Mouse (Mus musculus): Measurements from ENCODE around the gene Gfod1. TPM values are rescaled to one million over a fixed set of nuclear protein-coding genes. Genes with fewer than 3 reads are reported as not detected.

Gfod1 gene
- polyA plus RNA-seq, 1 experiment from 2014 or later: 0.53 TPM

DNA sequence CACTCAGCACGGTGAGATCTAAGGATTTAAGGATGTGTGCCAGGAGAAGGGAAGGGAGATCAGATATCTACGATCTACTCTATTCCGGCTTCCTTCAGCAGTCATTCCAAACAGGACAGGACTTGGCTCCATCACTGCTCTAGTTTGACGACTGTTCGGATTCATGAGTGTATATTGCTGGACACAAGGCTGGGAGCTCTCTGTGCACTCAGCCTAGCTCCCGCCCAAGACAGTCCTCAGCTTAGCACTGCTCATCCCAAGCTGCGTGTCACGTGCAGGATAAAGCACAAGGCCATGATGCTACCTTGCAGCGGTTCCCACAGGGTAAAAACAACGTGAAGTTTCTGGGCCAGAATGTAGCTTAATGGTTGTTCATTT, 33.8 kb downstream of the Gfod1 start:
- Histone ChIP-seq H3K27ac (ENCODE audit: low read depth, low read length) (no peak overlapping the region), H3K4me2 (no peak overlapping the region), H3K36me3 (ENCODE audit: control insufficient read depth, insufficient read depth, low read length) (no peaks in the 10 kb centered on the region), H3K9me3 (ENCODE audit: control insufficient read depth, low read length) (no peaks in the 10 kb centered on the region), H3K4me1 (ENCODE audit: control insufficient read depth, insufficient read depth, low read length) (peaks cover 21% of the 10 kb centered on the region), H3K9ac (ENCODE audit: low read length) (no peak overlapping the region), H3K27me3 (ENCODE audit: control insufficient read depth, insufficient read depth, low read length) (peaks cover 24% of the 10 kb centered on the region; the same call in 1 of the 2 replicates), H3K4me3 (ENCODE audit: low read depth, low read length) (no peak overlapping the region)
- no peak for DNase-seq (ENCODE audit: low spot score, missing footprints)
- peak; percentile 50 for ATAC-seq (ENCODE audit: low FRiP score)
- 47% methylated on average over 10 of the region's 10 CpGs for WGBS

- peak; percentile 93 for ATAC-seq (ENCODE audit: low FRiP score)
Observed at GRCm38 (mm10) chr13:43269460-43270219, 34.3 kb downstream of the Gfod1 start.

GRCm38 (mm10) chr13:43268539-43269327, 35.2 kb downstream of the Gfod1 start:
- peak; percentile 89 for DNase-seq (ENCODE audit: low spot score, missing footprints)
- no peak overlapping the region for H3K4me2 ChIP-seq
- WGBS: 33% methylated on average over 12 of the region's 12 CpGs
- H3K4me1 ChIP-seq (ENCODE audit: control insufficient read depth, insufficient read depth, low read length): peaks cover 24% of the 10 kb centered on the region
- peaks cover 24% of the 10 kb centered on the region; the same call in 1 of the 2 replicates for H3K27me3 ChIP-seq (ENCODE audit: control insufficient read depth, insufficient read depth, low read length)
- H3K9ac ChIP-seq (ENCODE audit: low read length): no peak overlapping the region
- H3K36me3 ChIP-seq (ENCODE audit: control insufficient read depth, insufficient read depth, low read length): no peaks in the 10 kb centered on the region
- H3K9me3 ChIP-seq (ENCODE audit: control insufficient read depth, low read length): no peaks in the 10 kb centered on the region
- no peak overlapping the region for H3K27ac ChIP-seq (ENCODE audit: low read depth, low read length)
- ATAC-seq (ENCODE audit: low FRiP score): 0 out of 2 replicates have a peak, but pooled peaks have one; percentile 2
- H3K4me3 ChIP-seq (ENCODE audit: low read depth, low read length): no peak overlapping the region

More at GRCm38 (mm10) chr13:43269460-43270219, 34.3 kb downstream of the Gfod1 start:
- no peak overlapping the region for H3K9ac ChIP-seq (ENCODE audit: low read length)
- H3K27me3 ChIP-seq (ENCODE audit: control insufficient read depth, insufficient read depth, low read length): peaks cover 24% of the 10 kb centered on the region; the same call in 1 of the 2 replicates
- H3K36me3 ChIP-seq (ENCODE audit: control insufficient read depth, insufficient read depth, low read length): no peaks in the 10 kb centered on the region
- H3K9me3 ChIP-seq (ENCODE audit: control insufficient read depth, low read length): no peaks in the 10 kb centered on the region
- H3K4me1 ChIP-seq (ENCODE audit: control insufficient read depth, insufficient read depth, low read length): peaks cover 24% of the 10 kb centered on the region
- peak; percentile 96 for DNase-seq (ENCODE audit: low spot score, missing footprints)
- H3K4me2 ChIP-seq: peak overlapping the region; percentile 9; the same call in 1 of the 2 replicates
- H3K27ac ChIP-seq (ENCODE audit: low read depth, low read length): no peak overlapping the region
- H3K4me3 ChIP-seq (ENCODE audit: low read depth, low read length): no peak overlapping the region
- WGBS: 6% methylated on average over 4 of the region's 4 CpGs

GRCm38 (mm10) chr13:43267902-43268301, 36.1 kb downstream of the Gfod1 start:
- H3K27me3 ChIP-seq (ENCODE audit: control insufficient read depth, insufficient read depth, low read length): peaks cover 24% of the 10 kb centered on the region; the same call in 1 of the 2 replicates
- H3K4me3 ChIP-seq (ENCODE audit: low read depth, low read length): no peak overlapping the region

DNA sequence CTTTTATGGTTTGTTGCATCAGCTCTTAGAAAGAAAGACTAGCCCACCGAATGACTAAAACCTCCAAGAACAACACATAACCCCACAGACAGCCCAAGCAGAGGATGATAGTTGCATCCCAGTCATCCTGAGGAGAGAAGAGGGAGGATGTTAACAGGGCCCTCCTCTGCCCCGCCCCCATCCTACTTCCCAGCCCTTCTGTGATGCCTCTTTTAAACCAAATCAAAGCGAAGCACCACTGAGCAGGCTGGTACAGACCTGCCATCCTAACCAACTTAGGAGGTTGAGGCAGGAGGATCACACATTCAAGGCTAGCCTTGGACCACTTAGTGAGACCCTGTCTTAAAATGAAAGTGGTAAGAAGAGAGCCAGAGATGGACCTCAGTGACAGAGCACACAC, 36.8 kb downstream of the Gfod1 start:
- Histone ChIP-seq H3K9ac (ENCODE audit: low read length) (no peak overlapping the region), H3K27me3 (ENCODE audit: control insufficient read depth, insufficient read depth, low read length) (peaks cover 21% of the 10 kb centered on the region; the same call in 1 of the 2 replicates), H3K36me3 (ENCODE audit: control insufficient read depth, insufficient read depth, low read length) (no peaks in the 10 kb centered on the region), H3K27ac (ENCODE audit: low read depth, low read length) (no peak overlapping the region), H3K4me1 (ENCODE audit: control insufficient read depth, insufficient read depth, low read length) (peaks cover 24% of the 10 kb centered on the region), H3K9me3 (ENCODE audit: control insufficient read depth, low read length) (no peaks in the 10 kb centered on the region), H3K4me3 (ENCODE audit: low read depth, low read length) (no peak overlapping the region), H3K4me2 (no peak overlapping the region)
- DNase-seq (ENCODE audit: low spot score, missing footprints): peak; percentile 69
- 90% methylated on average over 3 of the region's 3 CpGs for WGBS
- no peak for ATAC-seq (ENCODE audit: low FRiP score)

More at GRCm38 (mm10) chr13:43267902-43268301, 36.1 kb downstream of the Gfod1 start:
- Histone ChIP-seq H3K9ac (ENCODE audit: low read length) (no peak overlapping the region), H3K36me3 (ENCODE audit: control insufficient read depth, insufficient read depth, low read length) (no peaks in the 10 kb centered on the region), H3K27ac (ENCODE audit: low read depth, low read length) (no peak overlapping the region), H3K4me2 (no peak overlapping the region), H3K4me1 (ENCODE audit: control insufficient read depth, insufficient read depth, low read length) (peaks cover 24% of the 10 kb centered on the region), H3K9me3 (ENCODE audit: control insufficient read depth, low read length) (no peaks in the 10 kb centered on the region)
- ATAC-seq (ENCODE audit: low FRiP score): no peak
- peak; percentile 49 for DNase-seq (ENCODE audit: low spot score, missing footprints)
- 97% methylated on average over 2 of the region's 2 CpGs for WGBS

- Histone ChIP-seq H3K36me3 (ENCODE audit: control insufficient read depth, insufficient read depth, low read length) (no peaks in the 10 kb centered on the region), H3K9me3 (ENCODE audit: control insufficient read depth, low read length) (no peaks in the 10 kb centered on the region), H3K4me2 (no peak overlapping the region), H3K27ac (ENCODE audit: low read depth, low read length) (no peak overlapping the region), H3K4me1 (ENCODE audit: control insufficient read depth, insufficient read depth, low read length) (peaks cover 24% of the 10 kb centered on the region), H3K4me3 (ENCODE audit: low read depth, low read length) (no peak overlapping the region), H3K9ac (ENCODE audit: low read length) (no peak overlapping the region), H3K27me3 (ENCODE audit: control insufficient read depth, insufficient read depth, low read length) (peaks cover 13% of the 10 kb centered on the region; the same call in 1 of the 2 replicates)
- ATAC-seq (ENCODE audit: low FRiP score): no peak
- peak; percentile 37 for DNase-seq (ENCODE audit: low spot score, missing footprints)
- 94% methylated on average over 10 of the region's 10 CpGs for whole genome bisulfite sequencing
Observed at GRCm38 (mm10) chr13:43266333-43266732, 37.6 kb downstream of the Gfod1 start.

GRCm38 (mm10) chr13:43265116-43265515, 38.9 kb downstream of the Gfod1 start:
- Histone ChIP-seq H3K27me3 (ENCODE audit: control insufficient read depth, insufficient read depth, low read length) (peaks cover 6% of the 10 kb centered on the region; the same call in 1 of the 2 replicates), H3K4me2 (no peak overlapping the region), H3K36me3 (ENCODE audit: control insufficient read depth, insufficient read depth, low read length) (no peaks in the 10 kb centered on the region), H3K9ac (ENCODE audit: low read length) (no peak overlapping the region), H3K9me3 (ENCODE audit: control insufficient read depth, low read length) (no peaks in the 10 kb centered on the region), H3K27ac (ENCODE audit: low read depth, low read length) (no peak overlapping the region), H3K4me3 (ENCODE audit: low read depth, low read length) (no peak overlapping the region), H3K4me1 (ENCODE audit: control insufficient read depth, insufficient read depth, low read length) (peaks cover 20% of the 10 kb centered on the region)
- DNase-seq (ENCODE audit: low spot score, missing footprints) (peak; percentile 81), ATAC-seq (ENCODE audit: low FRiP score) (no peak)
- WGBS: 40% methylated on average over 4 of the region's 4 CpGs

DNA sequence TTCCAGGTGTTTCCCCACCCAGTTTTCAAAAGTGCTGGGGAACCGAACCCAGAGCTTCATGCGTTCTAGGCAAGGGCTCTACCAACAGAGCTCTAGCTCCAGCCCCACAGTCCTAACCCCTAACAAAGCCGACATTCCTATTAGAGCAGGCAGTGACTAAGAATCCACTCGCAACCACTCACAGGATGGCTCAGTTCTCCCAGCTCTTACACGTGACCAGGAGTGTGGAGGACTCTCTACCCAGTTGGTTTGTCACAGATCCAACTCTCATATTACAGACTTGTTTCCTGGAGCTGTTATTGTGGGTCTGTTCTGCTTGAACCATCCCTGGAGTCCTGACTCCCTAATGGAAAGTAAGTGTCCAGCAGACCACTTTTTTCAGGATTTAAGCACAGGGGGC, 40.3 kb downstream of the Gfod1 start:
- Histone ChIP-seq H3K27me3 (ENCODE audit: control insufficient read depth, insufficient read depth, low read length) (peaks cover 6% of the 10 kb centered on the region; the same call in 1 of the 2 replicates), H3K4me2 (no peak overlapping the region), H3K27ac (ENCODE audit: low read depth, low read length) (no peak overlapping the region), H3K9ac (ENCODE audit: low read length) (no peak overlapping the region), H3K4me1 (ENCODE audit: control insufficient read depth, insufficient read depth, low read length) (peaks cover 6% of the 10 kb centered on the region; the same call in 1 of the 2 replicates), H3K36me3 (ENCODE audit: control insufficient read depth, insufficient read depth, low read length) (no peaks in the 10 kb centered on the region), H3K9me3 (ENCODE audit: control insufficient read depth, low read length) (no peaks in the 10 kb centered on the region), H3K4me3 (ENCODE audit: low read depth, low read length) (no peak overlapping the region)
- no peak for DNase-seq (ENCODE audit: low spot score, missing footprints)
- WGBS: 92% methylated on average over 5 of the region's 5 CpGs
- no peak for ATAC-seq (ENCODE audit: low FRiP score)
